Mouse (Mus musculus) kidney, postnatal 10 days (tissue): ENCODE results near the gene Hoxd12.
A peak's percentile ranks its signal among the peaks of the same experiment; 100 is the strongest.

ENCODE experiments used
- DNase-seq: peaks from one replicate; pipeline ENCODE4 v3.0.0; 2021; ENCODE audit warnings: mixed read lengths

Gene Hoxd12

GRCm38 (mm10) chr2:74682796-74683195 is 8.0 kb downstream of the Hoxd12 start:
- peak; percentile 48 for DNase-seq

- DNase-seq: peak; percentile 72
Observed at GRCm38 (mm10) chr2:74683471-74683951, 8.7 kb downstream of the Hoxd12 start.

- DNase-seq: no peak
Observed at GRCm38 (mm10) chr2:74684106-74684505, 9.3 kb downstream of the Hoxd12 start.

DNA sequence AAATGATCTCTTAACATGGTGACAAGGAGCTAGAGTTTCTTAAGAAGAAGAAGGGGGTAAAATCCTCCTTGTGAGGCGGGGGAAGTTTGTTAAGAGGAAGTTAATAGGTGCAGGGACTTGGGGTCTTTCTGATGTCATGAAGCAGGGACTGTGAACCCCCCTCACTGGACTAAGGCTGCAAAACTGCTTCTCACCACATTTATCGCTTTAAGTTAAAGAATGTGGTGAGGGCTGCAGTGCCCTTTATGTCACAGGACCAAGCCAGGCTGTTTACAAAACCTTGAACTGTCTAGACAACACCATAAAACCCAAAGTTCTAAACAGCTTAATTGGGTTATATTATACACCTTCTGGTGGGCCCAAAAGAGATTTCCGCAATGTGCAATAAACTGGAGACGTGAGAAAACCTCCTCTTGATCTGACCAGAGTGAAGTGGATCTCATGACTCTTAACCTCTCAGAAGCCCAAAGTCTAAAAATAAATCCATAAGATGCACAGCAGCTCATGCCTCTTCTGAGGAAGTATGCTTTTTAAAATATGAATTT is 10.3 kb downstream of the Hoxd12 start:
- DNase-seq: no peak

- DNase-seq: peak; percentile 91
Observed at GRCm38 (mm10) chr2:74686301-74686987, 11.6 kb downstream of the Hoxd12 start.

DNA sequence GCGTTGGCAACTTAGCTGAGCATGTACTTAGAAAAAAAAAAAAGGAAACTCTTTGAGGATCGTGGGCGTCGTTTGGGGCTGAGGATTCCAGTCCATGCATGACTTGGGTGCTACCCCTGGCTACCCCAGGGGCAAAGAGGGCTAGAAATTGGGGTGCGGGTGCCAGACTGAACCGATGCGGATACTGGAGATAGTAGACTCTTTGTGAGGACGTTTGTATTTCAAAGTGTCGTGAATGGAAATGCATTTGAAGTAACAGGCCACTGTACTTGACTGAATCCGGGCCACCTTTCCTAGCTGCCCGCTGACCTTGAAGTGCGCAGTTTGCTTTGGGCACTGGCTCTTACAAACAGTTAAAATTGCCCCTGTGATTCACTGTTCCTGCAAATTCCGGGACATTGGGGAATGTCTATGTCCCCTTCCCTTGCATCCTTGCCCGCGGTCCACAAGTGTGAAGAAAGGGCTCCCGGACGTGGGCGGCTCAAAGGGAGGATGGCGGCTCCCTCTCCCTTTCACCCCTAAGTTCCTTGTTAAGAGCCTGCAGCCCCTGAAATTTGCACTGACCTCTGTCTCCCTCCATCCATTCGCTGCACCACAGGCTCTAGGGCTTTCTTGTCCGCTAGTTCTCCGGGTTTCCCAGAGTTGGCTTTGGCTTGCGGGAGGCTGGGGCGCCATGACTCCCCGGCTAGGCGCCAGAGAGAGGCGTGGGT is 12.3 kb downstream of the Hoxd12 start:
- DNase-seq: peak; percentile 27

DNA sequence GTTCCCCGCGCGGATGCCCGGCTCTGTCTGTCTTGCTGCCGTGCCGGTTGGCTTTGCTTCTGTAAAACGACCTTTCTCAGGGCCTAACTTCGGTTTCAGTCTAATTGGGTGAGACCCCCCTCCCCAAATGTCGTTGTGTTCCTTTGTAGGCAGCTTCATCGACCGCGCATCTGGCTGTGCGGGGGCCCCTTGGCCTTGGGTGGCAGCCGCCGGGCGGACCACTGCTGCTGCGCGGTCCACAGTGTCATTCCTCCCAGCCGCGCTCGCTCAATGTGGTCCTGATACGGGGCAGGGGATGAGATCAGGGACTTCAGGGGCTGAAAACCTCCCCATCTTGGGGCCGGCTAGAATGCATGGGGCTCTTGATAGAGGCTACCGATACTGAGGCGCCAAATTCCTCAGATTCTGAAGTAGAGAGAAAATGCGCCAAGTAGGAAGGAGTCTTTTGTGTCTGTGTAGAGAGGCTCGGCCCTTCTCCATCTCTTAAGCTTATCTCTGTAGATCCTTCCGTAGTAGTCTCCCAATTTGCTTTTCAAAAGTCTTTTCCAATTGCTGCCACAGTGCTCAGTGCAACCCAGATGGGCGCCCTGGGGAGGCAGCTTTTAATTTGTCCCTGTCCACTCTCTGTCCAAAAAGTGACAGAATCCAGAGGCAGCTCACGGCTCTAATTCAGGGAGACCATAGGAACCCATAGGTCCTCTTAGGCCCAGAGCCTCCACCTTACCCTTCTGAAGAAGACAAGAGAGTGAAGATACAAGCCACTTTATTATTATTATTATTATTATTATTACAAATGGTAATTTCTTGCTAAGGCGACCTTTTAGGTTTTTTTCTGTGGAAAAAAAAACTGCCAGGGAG is 13.1 kb downstream of the Hoxd12 start:
- peak; percentile 62 for DNase-seq

DNA sequence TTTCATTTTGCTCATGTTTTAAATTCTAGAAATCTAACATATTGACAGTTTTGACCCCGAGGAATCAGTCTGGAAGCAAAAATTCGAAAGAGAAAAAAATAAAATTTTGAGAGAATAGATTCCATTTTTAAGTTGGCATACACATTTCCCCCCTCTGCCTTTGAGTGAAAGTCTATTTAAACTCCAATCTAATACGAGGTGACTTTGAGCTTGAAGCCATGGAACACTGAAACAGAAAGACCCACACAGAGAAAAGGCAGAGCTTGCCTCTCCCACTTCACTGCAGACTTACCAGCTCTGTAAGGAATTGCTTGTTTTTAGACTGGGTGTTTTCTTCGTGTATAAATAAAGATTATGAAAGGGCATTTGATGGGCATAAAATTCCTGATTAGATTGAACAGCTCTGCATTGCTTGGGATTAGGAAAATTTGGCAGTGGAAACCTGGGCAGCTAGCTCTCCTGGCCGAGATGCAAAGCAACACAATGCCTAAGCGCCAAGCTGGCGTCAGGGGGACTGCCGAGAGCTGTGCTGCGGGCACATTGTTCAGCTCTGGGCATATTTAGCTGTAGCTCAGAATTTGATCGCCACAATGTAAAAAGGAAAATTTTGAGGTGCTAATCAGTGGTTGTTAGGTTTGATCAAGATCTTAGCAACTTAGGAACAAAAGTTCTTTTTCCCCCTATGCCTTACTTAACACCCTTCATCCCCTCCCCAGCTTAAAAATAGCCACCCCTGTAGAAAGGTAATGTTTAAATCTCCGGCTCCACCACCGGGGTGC is 14.2 kb downstream of the Hoxd12 start:
- DNase-seq: peak; percentile 46

- peak; percentile 59 for DNase-seq
Observed at GRCm38 (mm10) chr2:74689574-74690337, 14.9 kb downstream of the Hoxd12 start.

DNA sequence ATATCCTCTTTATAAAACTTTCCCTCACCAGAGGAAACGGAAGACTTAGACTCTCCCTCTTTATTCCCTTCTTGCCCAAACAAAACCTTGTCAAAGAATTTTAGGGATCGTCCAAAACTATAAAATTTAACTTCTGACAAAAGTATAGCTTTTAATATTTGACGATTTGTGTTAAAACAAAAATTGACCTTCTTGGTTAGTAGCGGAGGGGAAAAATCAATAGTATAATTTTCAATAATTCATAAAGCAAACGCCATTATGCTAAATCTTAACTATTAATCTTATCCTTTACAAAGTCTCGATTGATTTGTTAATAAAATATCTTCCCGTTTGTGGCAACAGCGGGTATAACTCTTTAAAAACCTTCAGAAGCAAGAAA is 15.5 kb downstream of the Hoxd12 start:
- no peak for DNase-seq

- DNase-seq: peak; percentile 95
Observed at GRCm38 (mm10) chr2:74691022-74691951, 16.5 kb downstream of the Hoxd12 start, which contains the start of gene Hoxd10. TSS of gene Hoxd10 (plus strand) at chr2:74691924.

GRCm38 (mm10) chr2:74691995-74692807 is 17.4 kb downstream of the Hoxd12 start:
- peak; percentile 50 for DNase-seq

DNA sequence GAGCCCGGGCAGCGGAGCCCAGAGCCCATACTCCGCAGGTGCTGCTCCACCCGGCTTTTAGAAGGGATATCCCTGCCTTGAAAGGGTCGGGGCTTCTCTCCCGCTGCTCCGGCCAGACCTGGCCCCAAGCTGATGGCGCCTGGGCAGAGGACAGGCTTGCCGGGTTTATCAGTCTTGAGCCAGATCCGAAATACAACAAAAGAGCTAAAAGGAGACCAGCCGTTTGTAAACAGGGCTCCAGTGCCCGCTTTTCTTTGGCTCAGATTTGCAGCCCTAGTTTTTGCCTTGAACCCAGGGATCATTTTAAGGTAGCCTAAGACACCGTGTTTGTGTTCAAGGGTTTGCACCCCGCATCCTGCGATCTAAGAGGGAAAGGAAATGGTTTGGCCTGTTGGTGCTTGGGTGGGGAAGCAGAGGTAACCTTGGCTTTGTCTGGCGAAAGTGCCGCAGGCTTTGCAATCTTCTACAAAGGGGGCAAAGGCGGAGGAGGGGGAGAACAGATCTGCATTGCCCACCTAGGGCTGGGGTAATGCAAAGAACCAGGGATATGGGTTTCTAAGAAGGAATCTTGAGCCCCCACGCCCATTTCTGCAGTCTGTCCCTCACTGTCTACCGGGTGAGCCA is 18.1 kb downstream of the Hoxd12 start:
- no peak for DNase-seq

DNA sequence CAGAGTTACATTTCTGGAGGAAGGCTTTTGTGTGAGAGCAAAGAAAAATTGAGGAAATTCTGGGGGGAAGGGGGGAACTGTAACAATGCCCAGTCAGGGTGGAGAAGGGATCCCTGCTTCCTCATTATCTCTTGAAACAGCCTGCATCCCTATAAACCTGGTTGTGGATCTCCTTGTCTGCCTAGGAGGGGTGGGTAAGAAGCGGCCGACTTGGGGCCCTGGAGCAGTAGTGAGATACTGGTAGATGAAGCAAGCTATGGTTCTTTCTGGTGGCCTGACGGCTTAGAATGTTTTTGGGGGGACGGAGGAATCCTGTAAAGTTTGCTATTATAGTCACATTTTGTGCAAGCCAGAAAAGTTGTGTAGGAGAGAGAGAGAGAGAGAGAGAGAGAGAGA is 18.6 kb downstream of the Hoxd12 start:
- DNase-seq: no peak

GRCm38 (mm10) chr2:74694066-74694465 is 19.3 kb downstream of the Hoxd12 start:
- DNase-seq: peak; percentile 84

DNA sequence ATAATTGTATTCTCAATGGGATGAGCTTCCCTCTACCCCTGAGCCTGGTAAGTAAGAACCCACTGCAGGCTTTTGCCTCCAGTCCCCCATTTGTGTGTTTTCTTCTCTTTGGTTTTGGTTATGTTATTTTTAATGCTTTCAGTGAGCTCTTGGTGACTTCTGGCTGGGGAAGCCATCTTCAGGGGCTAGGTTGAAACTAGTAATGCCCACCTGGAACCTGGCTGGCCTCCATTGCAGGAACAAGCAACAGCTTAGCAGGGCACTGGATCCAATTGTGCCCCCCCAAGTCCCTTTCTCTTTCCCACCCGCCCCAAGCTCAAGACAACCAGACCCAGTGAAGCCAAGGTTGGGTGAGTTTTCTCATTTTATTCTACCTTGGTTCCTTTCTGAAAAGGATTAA is 20.6 kb downstream of the Hoxd12 start:
- DNase-seq: no peak

GRCm38 (mm10) chr2:74695813-74696430 is 21.1 kb downstream of the Hoxd12 start:
- DNase-seq: no peak
